Comparison of ENCODE assay signal across 2 mouse cellular contexts in the genomic region with DNA sequence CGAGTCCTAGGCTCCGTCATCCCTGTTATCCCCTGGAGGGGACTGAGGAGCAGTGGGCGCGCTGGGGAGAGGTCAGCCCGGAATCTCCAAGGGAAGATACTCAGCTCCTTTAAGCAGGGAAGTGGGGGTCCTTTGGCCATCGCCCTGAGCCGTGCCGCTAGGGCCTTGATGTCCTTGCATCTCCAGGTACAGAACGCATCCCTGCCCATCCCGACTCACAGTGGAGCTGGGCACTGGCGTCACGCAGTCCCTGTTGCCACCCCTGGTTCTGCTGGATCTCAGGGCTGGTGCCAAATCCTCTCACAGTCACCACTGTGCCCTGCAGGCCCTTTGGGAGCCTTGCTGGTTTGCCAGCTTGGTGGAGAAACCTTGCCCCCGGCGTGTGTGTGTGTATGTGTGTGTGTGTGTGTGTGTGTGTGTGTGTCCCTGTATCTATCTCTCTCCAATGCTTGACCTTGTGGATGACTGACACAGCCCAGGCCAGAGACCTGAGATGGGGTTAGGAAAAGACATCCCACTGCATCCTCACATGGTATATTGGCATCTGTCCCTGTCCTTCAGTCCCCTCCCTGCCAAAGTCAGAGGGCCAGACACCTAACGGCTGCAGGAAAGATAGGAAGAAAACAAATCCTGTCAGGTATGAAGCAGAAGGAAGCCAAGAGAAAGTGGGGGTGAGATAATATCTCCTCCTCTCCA.
TF ChIP-seq lines count a peak whose summit lies in the region.

No protein-coding gene starts in this region.

TF ChIP-seq in CH12.LX, 34 proteins besides CTCF, POLR2A, EP300 and RAD21 (continued from another document):
- no peak for TF ChIP-seq POLR2AphosphoS2 (IDR thresholded peaks at IDR 0.05; ENCODE audit: low read depth, low read length)

TF ChIP-seq in myocyte, 11 proteins besides CTCF, POLR2A, EP300 and RAD21 (continued from another document):
- TF ChIP-seq E2F4 (IDR thresholded peaks at IDR 0.05; ENCODE audit: insufficient read depth), result no peak
- TF ChIP-seq USF1 (IDR thresholded peaks at IDR 0.05; ENCODE audit: low read depth), result no peak
- TF ChIP-seq REST (IDR thresholded peaks at IDR 0.05; ENCODE audit: insufficient read depth, insufficient read length), result no peak
- TF ChIP-seq MAX (IDR thresholded peaks at IDR 0.05; ENCODE audit: low read depth), result no peak
- TF ChIP-seq SRF (IDR thresholded peaks at IDR 0.05; ENCODE audit: control insufficient read depth, insufficient read length, low read depth), result no peak
TF ChIP-seq in myocyte: peak in this region for 0.
